Mouse (Mus musculus) inflammation-experienced regulatory T-cells, adult 6 months (primary cell): ENCODE measurements around the gene Rnase4. TPM values are rescaled to one million over a fixed set of nuclear protein-coding genes. Genes with fewer than 3 reads are reported as not detected.

Experiments used
- ATAC-seq: one replicate; pipeline ENCODE4 v1.8.0; 2017
- polyA plus RNA-seq, 3 experiments: library from polyadenylated mRNA; unstranded; fragments of 100-300 nt; shearing (Covaris generic); gene quantifications; one replicate each; pipeline ENCODE4 v1.2.1; 2017

Rnase4 gene
- polyA plus RNA-seq, 3 experiments from 2014 or later = 10.3 to 27.1 (median 16.7) TPM

GRCm38 (mm10) chr14:51129624-51129975 lies 38.7 kb downstream of the Rnase4 start:
- no peak for ATAC-seq

GRCm38 (mm10) chr14:51130315-51130940 lies 39.6 kb downstream of the Rnase4 start:
- ATAC-seq = no peak

- ATAC-seq = no peak
Measured at GRCm38 (mm10) chr14:51131086-51131815, 40.4 kb downstream of the Rnase4 start.

DNA sequence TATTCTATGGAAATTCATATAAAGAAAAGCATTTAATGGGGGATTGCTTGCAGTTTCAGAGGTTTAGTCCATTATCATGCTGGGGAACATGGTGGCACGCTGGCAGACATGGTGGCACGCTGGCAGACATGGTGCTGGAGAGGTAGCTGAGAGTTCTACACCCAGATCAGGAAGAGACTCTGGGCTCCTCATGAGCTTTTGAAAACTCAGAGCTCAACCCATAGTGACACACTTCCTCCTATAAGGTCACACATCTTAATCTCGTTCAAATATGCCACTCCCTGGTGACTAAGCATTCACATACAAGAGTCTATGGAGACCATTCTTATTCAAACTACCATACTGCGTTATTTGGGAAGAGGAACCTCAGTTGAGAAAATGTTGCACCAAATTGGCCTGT lies 41.5 kb downstream of the Rnase4 start:
- ATAC-seq = no peak

DNA sequence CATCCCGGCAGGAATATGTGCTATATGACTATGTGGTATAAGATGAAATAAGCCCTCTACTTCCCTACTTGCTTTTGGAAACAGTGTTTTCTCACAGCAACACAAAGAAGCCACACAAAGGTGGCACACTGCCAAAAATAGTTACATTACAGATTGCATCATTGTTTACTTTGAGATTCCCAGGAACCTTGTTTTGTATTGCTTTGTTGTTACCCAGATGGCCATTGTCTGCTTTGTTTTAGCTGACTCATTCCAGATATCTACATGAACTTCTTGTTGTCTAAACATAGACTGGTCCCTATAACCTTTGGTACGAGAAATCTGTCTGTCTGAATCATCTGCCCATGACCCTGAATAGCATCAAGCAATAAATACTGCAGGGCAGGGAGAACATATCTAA lies 49.5 kb downstream of the Rnase4 start:
- no peak for ATAC-seq

DNA sequence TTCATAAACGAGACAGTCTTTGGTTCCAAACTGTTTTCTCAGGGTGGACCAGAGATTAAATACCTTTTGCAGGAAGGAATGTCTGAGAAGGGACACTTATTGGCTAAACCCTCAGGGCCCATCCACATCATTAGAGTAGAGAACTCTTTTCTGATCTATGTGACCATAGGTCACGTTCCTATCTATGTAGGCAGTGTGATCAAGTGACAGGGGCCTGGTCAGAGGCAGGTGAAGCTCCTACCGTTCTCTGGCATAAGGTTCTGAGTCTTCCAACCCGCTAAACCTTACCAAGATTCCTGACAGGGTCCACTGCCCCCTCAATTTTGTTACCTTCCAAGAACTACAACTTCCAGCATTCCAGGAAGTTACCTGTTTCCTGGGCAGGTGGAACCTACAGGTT lies 51.2 kb downstream of the Rnase4 start:
- ATAC-seq = no peak

DNA sequence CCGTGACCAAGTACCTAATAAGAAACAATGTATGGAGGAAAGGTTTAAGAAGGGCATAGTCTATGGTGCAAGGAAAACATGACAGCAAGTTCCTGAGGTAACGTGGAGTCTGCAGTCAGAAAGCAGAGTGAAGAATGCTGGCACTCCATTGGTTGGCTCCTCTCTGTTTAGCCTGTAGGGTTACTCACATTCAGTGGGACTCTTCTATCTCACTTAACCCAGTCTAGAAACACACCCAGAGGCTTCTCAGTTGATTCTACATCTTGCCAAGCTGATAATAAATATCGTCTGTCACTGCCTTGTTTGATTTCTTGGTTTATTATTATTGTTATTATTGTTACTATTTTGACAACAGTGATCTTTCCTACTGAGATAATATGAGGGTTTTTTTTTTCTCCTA lies 51.7 kb downstream of the Rnase4 start:
- no peak for ATAC-seq

DNA sequence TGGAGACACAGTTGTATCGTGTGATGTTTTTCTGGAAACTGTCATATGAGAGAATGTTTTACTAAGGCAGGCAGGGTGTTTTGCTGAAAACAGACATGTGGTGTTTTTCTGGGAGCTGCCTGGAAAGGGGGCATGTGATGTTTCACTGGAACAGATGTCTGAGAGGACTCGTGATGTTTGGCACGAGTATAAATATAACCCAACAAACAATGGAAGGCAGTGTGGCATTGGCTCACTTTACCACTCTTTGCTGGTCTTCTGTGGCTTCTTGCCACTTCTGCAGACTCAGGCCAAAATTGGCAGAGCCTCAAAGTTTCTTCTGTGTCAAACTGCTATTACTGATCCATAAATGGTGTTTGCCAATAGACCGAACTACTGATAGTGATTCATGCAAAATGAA lies 52.4 kb downstream of the Rnase4 start:
- ATAC-seq = no peak

- no peak for ATAC-seq
Measured at GRCm38 (mm10) chr14:51143937-51144336, 53.1 kb downstream of the Rnase4 start.

DNA sequence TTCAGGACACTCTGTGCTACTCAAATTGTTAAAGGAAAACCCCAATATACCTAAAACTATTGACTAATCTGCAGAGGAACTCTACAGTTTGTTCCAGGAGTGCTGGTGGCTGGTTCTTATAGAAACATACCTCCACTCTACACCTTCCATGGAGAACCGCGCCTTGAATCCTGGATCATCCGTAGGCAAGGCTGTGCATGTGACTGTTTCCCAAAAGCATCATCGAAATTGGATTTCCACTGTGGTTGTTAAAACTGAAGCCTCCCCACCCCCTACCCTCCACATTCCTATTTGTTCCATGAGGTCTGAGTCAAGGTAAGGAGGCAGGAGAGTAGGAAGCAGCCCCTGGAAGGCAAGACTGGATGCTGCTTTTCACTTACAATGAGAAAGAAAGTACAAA lies 53.6 kb downstream of the Rnase4 start:
- ATAC-seq = no peak

- no peak for ATAC-seq
Measured at GRCm38 (mm10) chr14:51145521-51145920, 54.6 kb downstream of the Rnase4 start.

DNA sequence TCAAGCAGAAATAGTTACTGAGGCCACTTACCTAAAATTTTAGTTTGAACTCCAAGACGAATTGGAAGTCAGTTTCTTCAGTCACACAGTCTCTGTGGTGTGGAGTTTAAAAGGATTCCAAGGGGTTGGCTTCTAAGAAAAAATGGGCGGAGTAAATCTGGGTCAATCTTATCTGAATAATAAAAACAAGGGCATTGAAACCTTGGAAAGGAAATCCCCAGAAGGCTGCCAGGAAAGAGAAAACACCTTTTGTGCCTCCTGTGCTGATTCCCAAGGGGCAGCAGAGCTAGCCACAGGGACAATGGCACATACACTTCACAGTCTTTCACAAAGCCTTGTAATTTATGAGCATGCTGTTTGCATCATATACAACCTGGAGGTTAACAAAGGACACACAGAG lies 55.8 kb downstream of the Rnase4 start, which contains the start of gene Rnase1:
Gene Rnase1 (minus strand): TSS at position 101 of the 400 bp plus-strand sequence.
- ATAC-seq = no peak

DNA sequence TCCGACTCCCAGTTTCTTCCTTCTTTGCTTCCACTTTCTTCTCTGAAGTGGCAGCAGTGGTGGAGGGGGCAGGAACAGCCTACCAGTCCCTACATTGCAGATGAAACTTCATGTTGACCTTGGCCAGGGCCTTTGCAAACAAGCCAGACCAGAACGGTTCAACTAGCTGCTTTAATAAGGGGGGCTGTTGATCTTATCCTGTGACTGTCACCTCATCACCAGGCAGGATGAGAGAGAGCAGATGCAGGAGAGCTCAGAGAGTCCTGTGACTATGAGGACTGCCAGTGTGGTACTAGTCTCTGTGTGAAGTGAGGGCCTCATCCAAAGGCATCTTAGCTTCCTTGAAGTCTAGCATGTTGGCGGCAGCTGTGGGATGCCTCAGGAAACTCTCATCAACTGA lies 57.1 kb downstream of the Rnase4 start:
- ATAC-seq = no peak

- ATAC-seq = no peak
Measured at GRCm38 (mm10) chr14:51149164-51149563, 58.3 kb downstream of the Rnase4 start.

DNA sequence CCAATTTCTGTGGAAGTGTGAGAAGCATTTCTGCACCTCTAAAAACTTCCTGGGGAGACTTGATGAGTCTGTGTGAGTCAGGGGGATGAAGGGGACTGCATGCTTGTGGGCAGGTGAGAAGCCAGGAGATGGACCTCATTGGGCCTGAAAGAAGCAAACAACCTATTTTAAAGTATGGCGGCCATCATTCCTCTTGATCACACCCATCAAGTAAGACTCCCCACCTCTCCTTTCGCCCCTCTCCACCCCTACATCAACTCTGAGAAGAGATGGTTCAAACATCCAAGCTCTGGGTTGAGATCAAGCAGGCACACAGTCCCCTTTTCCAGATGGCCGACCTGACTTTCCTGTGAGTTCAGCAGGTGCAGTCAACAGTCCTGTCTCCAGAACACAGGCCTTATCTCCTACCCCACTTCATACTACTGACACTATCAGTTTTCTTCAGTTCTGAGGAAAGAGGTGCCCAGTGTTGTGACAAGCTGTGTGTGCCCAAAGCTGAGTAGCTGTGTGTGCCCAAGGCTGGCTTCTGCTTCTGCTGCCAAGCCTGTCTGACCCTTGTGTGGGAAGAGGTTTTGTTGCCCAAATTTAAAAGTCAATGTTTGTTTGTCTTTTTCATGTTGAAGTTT lies 59.4 kb downstream of the Rnase4 start:
- ATAC-seq = no peak

DNA sequence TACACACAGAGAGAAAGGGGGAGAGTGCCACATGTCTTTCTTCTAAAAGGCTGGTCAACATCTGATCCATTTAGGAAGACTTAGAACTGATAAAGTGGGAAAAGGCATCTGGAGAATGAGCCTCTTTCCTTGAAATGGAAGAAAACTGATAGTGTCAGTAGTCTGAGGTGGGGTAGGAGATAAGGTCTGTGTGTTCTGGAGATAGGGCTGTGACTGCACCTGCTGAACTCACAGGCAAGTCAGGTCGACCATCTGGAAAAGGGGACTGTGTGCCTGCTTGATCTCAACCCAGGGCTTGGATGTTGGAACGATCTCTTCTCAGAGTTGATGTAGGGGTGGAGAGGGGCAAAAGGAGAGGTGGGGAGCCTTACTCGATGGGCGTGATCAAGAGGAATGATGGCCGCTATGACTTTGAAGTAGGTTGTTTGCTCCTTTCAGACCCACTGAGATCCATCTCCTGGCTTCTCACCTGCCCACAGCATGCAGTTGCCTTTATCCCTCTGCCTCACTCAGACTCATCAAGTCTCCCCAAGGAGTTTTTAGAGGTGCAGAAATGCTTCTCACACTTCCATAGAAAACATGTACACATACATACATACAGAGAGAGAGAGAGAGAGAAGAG lies 61.5 kb downstream of the Rnase4 start:
- ATAC-seq = no peak

Other genes starting within 250 kb of the Rnase4 start
- gene Tep1, start 220.5 kb upstream of the Rnase4 start, polyA plus RNA-seq = 10 to 100 TPM; 16.0 to 28.0 (median 19.8) TPM
- gene Klhl33, start 193.6 kb upstream of the Rnase4 start, polyA plus RNA-seq = under 1 TPM in 2 of 3 experiments, not detected in 1; 0.09 to 0.13 TPM
- gene Osgep, start 166.2 kb upstream of the Rnase4 start, polyA plus RNA-seq = 10 to 100 TPM; 68.7 to 77.3 (median 74.3) TPM
- 100 to 1,000 TPM in 1 of 3 experiments, 10 to 100 TPM in 2; 54.2 to 100 (median 91.0) TPM for gene Apex1, start 166.1 kb upstream of the Rnase4 start, polyA plus RNA-seq
- 1 to 10 TPM; 4.4 to 6.6 (median 4.8) TPM for gene Pip4p1, start 160.2 kb upstream of the Rnase4 start, polyA plus RNA-seq
- 10 to 100 TPM; 64.4 to 88.0 (median 67.9) TPM for gene Pnp, start 160.0 kb upstream of the Rnase4 start, polyA plus RNA-seq
- 1 to 10 TPM in 2 of 3 experiments, not detected in 1; 5.9 to 7.5 TPM for gene Gm49342, start 146.6 kb upstream of the Rnase4 start, polyA plus RNA-seq
- gene Pnp2, start 135.1 kb upstream of the Rnase4 start, polyA plus RNA-seq = 1 to 10 TPM in 2 of 3 experiments, under 1 TPM in 1; 0.92 to 2.8 (median 1.5) TPM
- gene Rnase10, start 83.3 kb upstream of the Rnase4 start, polyA plus RNA-seq = not detected
- not detected for gene Rnase9, start 49.2 kb upstream of the Rnase4 start, polyA plus RNA-seq
- gene Rnase11, start 40.9 kb upstream of the Rnase4 start, polyA plus RNA-seq = not detected
- gene Rnase12, start 33.4 kb upstream of the Rnase4 start, polyA plus RNA-seq = not detected
- gene Olfr750, start 16.6 kb upstream of the Rnase4 start, polyA plus RNA-seq = under 1 TPM in 1 of 3 experiments, not detected in 2; 0.48 TPM
- gene Ang, start 73 bp downstream of the Rnase4 start, polyA plus RNA-seq = 1 to 10 TPM; 3.2 to 8.4 (median 3.8) TPM
- not detected for gene Eddm3b, start 23.3 kb downstream of the Rnase4 start, polyA plus RNA-seq
- gene Rnase6, start 32.8 kb downstream of the Rnase4 start, polyA plus RNA-seq = 1 to 10 TPM; 1.4 to 2.7 (median 2.3) TPM
- not detected for gene Rnase1, start 55.7 kb downstream of the Rnase4 start, polyA plus RNA-seq
- gene Rnase2b, start 71.2 kb downstream of the Rnase4 start, polyA plus RNA-seq = not detected
- not detected for gene Ang2, start 108.1 kb downstream of the Rnase4 start, polyA plus RNA-seq
- gene Ear14, start 112.3 kb downstream of the Rnase4 start, polyA plus RNA-seq = not detected
- not detected for gene Rnase2a, start 165.0 kb downstream of the Rnase4 start, polyA plus RNA-seq